Mouse (Mus musculus) heart, postnatal 10 days (tissue): ENCODE measurements around the gene Ebpl. TPM values are rescaled to one million over a fixed set of nuclear protein-coding genes. Genes with fewer than 3 reads are reported as not detected.
A peak's percentile ranks its signal among the peaks of the same experiment; 100 is the strongest.

Source experiments
- DNase-seq, 2 experiments: peaks; one replicate each; pipeline ENCODE4 v3.0.0; 2021
- intact Hi-C: fragments of 180-260 bp; cut with DNase I; formaldehyde crosslinking; loops from one replicate; pipeline ENCODE4 v1.15.1; 2025
- total RNA-seq, 2 experiments: library from RNA; stranded (reverse); gene quantifications; 2 replicates each; pipeline ENCODE4 v1.2.3; 2021

Ebpl gene
- 1 to 10 TPM; 1.9 to 2.1 TPM for total RNA-seq

- peak; percentile 94 for DNase-seq
- intact Hi-C loops = no loop called here
These were observed at the start of gene Ebpl for GRCm38 (mm10) chr14:61360131-61360980. Ebpl (minus strand) TSS chr14:61360439.

GRCm38 (mm10) chr14:61410020-61410419 lies 49.8 kb upstream of the Ebpl start:
- no peak for DNase-seq
- intact Hi-C loops = no loop called here

- no peak for DNase-seq
These were observed 46.8 kb upstream of the Ebpl start for GRCm38 (mm10) chr14:61407055-61407454.

GRCm38 (mm10) chr14:61405761-61406160 lies 45.5 kb upstream of the Ebpl start:
- intact Hi-C loops = no loop called here
- no peak for DNase-seq

More at GRCm38 (mm10) chr14:61407055-61407454, 46.8 kb upstream of the Ebpl start:
- intact Hi-C loops = no loop called here

GRCm38 (mm10) chr14:61404941-61405340 lies 44.7 kb upstream of the Ebpl start:
- no peak for DNase-seq
- intact Hi-C loops = no loop called here

GRCm38 (mm10) chr14:61394745-61395144 lies 34.5 kb upstream of the Ebpl start:
- intact Hi-C loops = loop anchor here (5.0 kb wide), 1 partner anchor 38 kb away; no protein-coding TSS in a partner anchor
- no peak for DNase-seq

- DNase-seq = no peak
- intact Hi-C loops = no loop called here
These were observed 30.3 kb upstream of the Ebpl start for GRCm38 (mm10) chr14:61390586-61390985.

- intact Hi-C loops = no loop called here
- DNase-seq = no peak
These were observed 7.1 kb upstream of the Ebpl start for GRCm38 (mm10) chr14:61367290-61367689.

GRCm38 (mm10) chr14:61364656-61365055 lies 4.4 kb upstream of the Ebpl start:
- intact Hi-C loops = no loop called here

GRCm38 (mm10) chr14:61363734-61364133 lies 3.5 kb upstream of the Ebpl start:
- intact Hi-C loops = no loop called here

More at GRCm38 (mm10) chr14:61364656-61365055, 4.4 kb upstream of the Ebpl start:
- no peak for DNase-seq

GRCm38 (mm10) chr14:61362268-61362667 lies 2.0 kb upstream of the Ebpl start:
- intact Hi-C loops = no loop called here
- DNase-seq = no peak

More at GRCm38 (mm10) chr14:61363734-61364133, 3.5 kb upstream of the Ebpl start:
- DNase-seq = no peak

GRCm38 (mm10) chr14:61360981-61361511 lies 807 bp upstream of the Ebpl start:
- intact Hi-C loops = no loop called here
- DNase-seq = no peak

GRCm38 (mm10) chr14:61354251-61355235 lies 5.7 kb downstream of the Ebpl start:
- DNase-seq = peak; percentile 24 to 25
- intact Hi-C loops = no loop called here

- intact Hi-C loops = no loop called here
- DNase-seq = no peak
These were observed 9.4 kb downstream of the Ebpl start for GRCm38 (mm10) chr14:61350808-61351207.

- intact Hi-C loops = no loop called here
- DNase-seq = no peak
These were observed 10.4 kb downstream of the Ebpl start for GRCm38 (mm10) chr14:61349876-61350275.

GRCm38 (mm10) chr14:61346827-61347698 lies 13.2 kb downstream of the Ebpl start:
- intact Hi-C loops = no loop called here
- DNase-seq = peak; percentile 31 to 32

- no peak for DNase-seq
- intact Hi-C loops = loop anchor here (5.0 kb wide), 1 partner anchor 1113 kb away; the partner anchor contains the start of gene Gucy1b2
These were observed 15.6 kb downstream of the Ebpl start for GRCm38 (mm10) chr14:61344590-61344989.

GRCm38 (mm10) chr14:61339381-61339780 lies 20.9 kb downstream of the Ebpl start:
- DNase-seq = no peak
- intact Hi-C loops = no loop called here

GRCm38 (mm10) chr14:61330996-61331561 lies 29.2 kb downstream of the Ebpl start:
- DNase-seq = peak; percentile 86 to 93
- intact Hi-C loops = loop anchor here (1.0 to 2.0 kb wide), 2 partner anchors 108 to 167 kb away; partner anchors contain the start of gene Kpna3
